8 mouse cellular contexts compared by ENCODE assay signal in the genomic region with DNA sequence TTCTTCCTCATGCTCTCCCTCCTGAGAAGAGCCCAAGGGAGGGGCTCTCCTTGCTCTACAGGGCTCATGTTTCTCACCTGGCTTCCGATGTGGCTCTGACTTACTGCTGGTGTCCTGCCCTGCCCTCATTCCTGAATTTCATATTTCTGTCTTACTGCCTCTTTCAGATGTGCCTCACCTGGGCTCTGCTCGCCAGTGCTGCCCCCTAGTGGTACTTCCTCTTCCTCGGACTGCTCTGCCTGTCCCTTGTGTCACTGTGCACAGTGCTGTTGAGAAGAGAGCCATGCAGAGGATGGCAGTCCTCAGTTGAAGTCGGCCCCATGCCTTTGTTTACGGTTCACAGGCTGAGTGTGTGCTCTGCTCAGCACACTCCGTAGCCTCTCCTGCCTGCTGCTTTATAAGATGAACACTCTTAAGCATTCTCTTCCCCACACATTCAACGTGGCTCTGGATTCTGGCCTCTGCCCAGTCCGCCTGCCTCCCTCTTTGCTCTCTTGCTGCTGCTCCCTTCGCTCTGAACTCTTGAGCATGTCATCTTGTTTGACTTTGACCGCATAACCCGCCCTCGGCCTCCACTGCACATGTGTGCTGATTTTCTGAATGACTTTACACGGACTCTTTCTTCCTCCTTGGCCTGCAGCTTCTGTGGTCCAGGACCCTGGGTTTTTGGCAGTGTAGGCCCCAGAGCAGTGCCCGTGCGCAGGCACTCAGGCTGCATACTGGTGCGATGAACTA.
A peak's percentile ranks its signal among the peaks of the same experiment; 100 is the strongest.
DNase-seq lines count a peak whose midpoint lies in the region; ATAC-seq lines count a peak whose summit lies in the region.

No protein-coding gene starts in this region.

- peaks cover 28% of the 10 kb centered on the region for H3K4me1 ChIP-seq in kidney, embryonic 15.5 days
- peaks cover 30% of the 10 kb centered on the region; the same call in 1 of the 2 replicates for H3K4me1 ChIP-seq in liver, embryonic 13.5 days (replicated peaks)

- no peak overlapping the region for H3K27ac ChIP-seq in kidney, embryonic 15.5 days
- H3K27ac ChIP-seq in liver, embryonic 13.5 days: no peak overlapping the region

- DNase-seq in A20 (ENCODE audit: low read depth, low spot score) (peak; percentile 78), WW6 (ENCODE audit: low read depth, low spot score) (peak; percentile 49)
- DNase-seq in gastrocnemius, postnatal 25 days: peak; percentile 36
- peak; percentile 18 for DNase-seq in liver, embryonic 13.5 days
- DNase-seq in retina, postnatal 1 day: peak; percentile 75
- peak; percentile 37 to 52 for DNase-seq in urinary bladder, adult 18-20 months (ENCODE audit: low spot score in 2 of 2)

- no peaks in the 10 kb centered on the region for H3K9me3 ChIP-seq in kidney, embryonic 15.5 days (replicated peaks)
- no peaks in the 10 kb centered on the region for H3K9me3 ChIP-seq in liver, embryonic 13.5 days (replicated peaks)

- H3K36me3 ChIP-seq in kidney, embryonic 15.5 days: no peaks in the 10 kb centered on the region
- H3K36me3 ChIP-seq in liver, embryonic 13.5 days: no peaks in the 10 kb centered on the region

- 64% methylated on average over 16 of the region's 16 CpGs for WGBS in kidney, embryonic 15.5 days
- WGBS in liver, embryonic 13.5 days (ENCODE audit: insufficient replicate concordance): 70% methylated on average over 16 of the region's 16 CpGs

- no peak overlapping the region for H3K4me2 ChIP-seq in kidney, embryonic 15.5 days
- H3K4me2 ChIP-seq in liver, embryonic 13.5 days: no peak overlapping the region

- H3K9ac ChIP-seq in kidney, embryonic 15.5 days: no peak overlapping the region
- H3K9ac ChIP-seq in liver, embryonic 13.5 days: no peak overlapping the region

- peak; percentile 62 for ATAC-seq in common myeloid progenitor, adult 5-6 weeks (replicated peaks; ENCODE audit: low read depth, poor library complexity, severe bottlenecking)
- ATAC-seq in kidney, embryonic 15.5 days (replicated peaks; ENCODE audit: low FRiP score): 0 out of 2 replicates have a peak, but pooled peaks have one; percentile 56
- peak; percentile 69 for ATAC-seq in liver, embryonic 13.5 days (ENCODE audit: low read depth)

- H3K27me3 ChIP-seq in kidney, embryonic 15.5 days: no peaks in the 10 kb centered on the region
- H3K27me3 ChIP-seq in liver, embryonic 13.5 days: no peaks in the 10 kb centered on the region

- no peak overlapping the region for H3K4me3 ChIP-seq in kidney, embryonic 15.5 days (replicated peaks)
- no peak overlapping the region for H3K4me3 ChIP-seq in liver, embryonic 13.5 days (replicated peaks)

Comparison
In these comparisons a context has a peak if more than half of its experiments do, and no peak if none do; other contexts are left out.
1. DNase-seq: peak in every context shown above with its lines; median percentile 78 in A20; 75 in retina, postnatal 1 day; 49 in WW6; 44 in urinary bladder, adult 18-20 months; 36 in gastrocnemius, postnatal 25 days; 18 in liver, embryonic 13.5 days.